Mouse (Mus musculus) brain, adult 2 months (tissue): ENCODE data around the gene Rap1a.
A peak's percentile ranks its signal among the peaks of the same experiment; 100 is the strongest.

Experiments used
- DNase-seq: peaks from one replicate; pipeline ENCODE4 v3.0.0; 2011; ENCODE audit warnings: low read depth, low spot score

The Rap1a gene

GRCm38 (mm10) chr3:105806519-105807249 is 5.5 kb upstream of the Rap1a start:
- peak; percentile 76 for DNase-seq

DNA sequence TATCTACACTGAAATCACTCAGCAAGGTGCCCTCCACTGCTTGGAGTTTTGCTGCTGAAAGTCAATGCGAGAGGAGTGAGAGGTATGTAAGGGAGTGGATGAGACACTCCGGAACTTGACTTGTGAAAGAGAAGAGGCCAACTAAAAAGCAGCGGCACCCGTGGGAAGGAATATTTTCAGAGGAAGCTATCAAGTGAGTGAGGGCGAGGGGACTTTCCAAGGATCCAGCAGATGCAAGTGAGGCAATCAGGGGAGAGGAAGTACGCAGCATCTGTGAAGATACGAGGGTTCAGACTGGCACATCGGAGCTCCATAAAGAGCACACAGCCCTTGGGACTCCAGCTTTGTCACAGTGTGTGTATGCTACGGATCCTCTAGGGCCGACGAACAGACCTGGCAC is 2.5 kb upstream of the Rap1a start:
- DNase-seq: no peak

- DNase-seq: peak; percentile 29
Measured at GRCm38 (mm10) chr3:105800675-105801190, 403 bp downstream of the Rap1a start.

DNA sequence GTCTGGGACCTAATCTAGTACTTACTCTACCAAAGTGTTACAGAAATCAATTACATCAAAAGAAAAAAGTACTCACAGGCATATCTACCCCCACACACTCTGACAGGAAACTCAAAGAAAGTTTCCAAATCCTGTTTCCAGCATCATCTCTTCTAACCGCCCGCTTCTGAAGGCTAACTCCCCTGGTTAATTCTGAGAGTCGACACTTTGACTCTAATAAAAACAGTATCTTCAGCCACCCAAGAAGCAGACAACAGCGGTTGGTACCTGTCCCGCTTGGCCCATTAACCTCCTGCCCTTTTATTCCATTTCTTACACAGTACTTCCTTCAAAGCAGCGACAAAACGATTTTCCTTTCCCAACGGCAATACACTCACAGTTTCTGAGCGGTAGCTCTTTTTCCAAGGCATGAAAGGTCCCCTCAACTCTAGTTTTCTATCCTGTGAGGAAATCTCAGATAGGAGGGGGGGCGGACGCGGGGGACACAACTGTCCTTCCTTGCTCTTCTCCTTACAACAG is 921 bp downstream of the Rap1a start:
- DNase-seq: no peak

DNA sequence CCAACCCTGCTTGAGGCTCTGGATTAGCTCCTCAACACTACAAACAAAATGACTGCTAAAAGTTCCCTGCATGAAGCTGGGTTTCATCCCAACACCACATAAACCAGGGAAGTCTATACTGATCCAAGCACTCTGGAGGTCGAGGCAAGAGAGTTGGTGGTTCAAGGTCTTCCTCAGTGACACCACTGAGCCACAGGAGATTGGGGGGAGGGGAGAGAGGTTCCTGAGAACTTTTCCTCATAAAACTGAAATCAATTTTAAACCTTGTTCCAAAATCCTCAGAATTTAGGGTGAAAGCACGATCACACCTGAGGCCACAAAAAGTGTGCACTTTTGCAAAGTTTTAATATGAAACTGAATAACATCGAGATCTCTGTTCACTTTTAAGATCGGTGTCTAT is 1.8 kb downstream of the Rap1a start:
- no peak for DNase-seq

- DNase-seq: no peak
Measured at GRCm38 (mm10) chr3:105798770-105799169, 2.4 kb downstream of the Rap1a start.

DNA sequence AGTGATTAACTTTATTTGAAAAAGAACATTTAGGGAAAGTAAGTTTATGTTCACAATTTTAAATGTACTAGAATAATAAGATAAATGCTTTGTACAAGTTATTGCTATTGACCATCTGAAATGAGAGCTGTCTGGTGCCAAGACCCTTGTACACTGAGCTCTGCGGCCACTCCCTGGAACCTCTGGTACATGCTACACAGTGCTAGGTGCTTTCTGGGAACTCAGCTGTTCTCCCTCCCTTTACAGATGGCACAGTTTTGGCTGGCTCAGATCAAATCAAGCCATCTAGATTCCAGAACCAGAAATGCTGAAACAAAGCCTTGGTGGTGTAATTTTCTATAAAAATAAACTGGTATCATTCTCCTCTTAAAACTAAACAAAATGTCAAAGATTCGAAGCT is 3.7 kb downstream of the Rap1a start:
- DNase-seq: peak; percentile 31

- DNase-seq: no peak
Measured at GRCm38 (mm10) chr3:105796761-105797160, 4.4 kb downstream of the Rap1a start.

- no peak for DNase-seq
Measured at GRCm38 (mm10) chr3:105794309-105794708, 6.8 kb downstream of the Rap1a start.

- DNase-seq: no peak
Measured at GRCm38 (mm10) chr3:105792309-105792708, 8.8 kb downstream of the Rap1a start.

- DNase-seq: no peak
Measured at GRCm38 (mm10) chr3:105791129-105791528, 10.0 kb downstream of the Rap1a start.

GRCm38 (mm10) chr3:105790338-105790737 is 10.8 kb downstream of the Rap1a start:
- no peak for DNase-seq

- no peak for DNase-seq
Measured at GRCm38 (mm10) chr3:105789776-105790175, 11.4 kb downstream of the Rap1a start.

DNA sequence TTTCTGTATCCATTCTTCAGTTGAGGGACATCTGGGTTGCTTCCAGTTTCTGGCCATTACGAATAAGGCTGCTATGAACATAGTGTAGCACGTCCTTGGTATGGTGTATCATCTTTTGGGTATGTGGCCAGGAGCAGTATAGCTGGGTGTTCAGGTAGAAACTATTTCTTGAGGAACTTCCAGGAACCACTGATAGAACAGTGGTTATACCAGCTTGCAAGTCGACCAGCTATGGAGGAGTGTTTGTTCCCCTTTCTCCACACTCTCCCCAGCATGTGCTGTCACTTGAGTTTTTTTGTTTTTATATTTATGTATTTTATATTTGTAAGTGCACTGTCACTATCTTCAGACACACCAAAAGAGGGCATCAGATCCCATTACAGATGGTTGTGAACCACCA is 13.8 kb downstream of the Rap1a start:
- no peak for DNase-seq

DNA sequence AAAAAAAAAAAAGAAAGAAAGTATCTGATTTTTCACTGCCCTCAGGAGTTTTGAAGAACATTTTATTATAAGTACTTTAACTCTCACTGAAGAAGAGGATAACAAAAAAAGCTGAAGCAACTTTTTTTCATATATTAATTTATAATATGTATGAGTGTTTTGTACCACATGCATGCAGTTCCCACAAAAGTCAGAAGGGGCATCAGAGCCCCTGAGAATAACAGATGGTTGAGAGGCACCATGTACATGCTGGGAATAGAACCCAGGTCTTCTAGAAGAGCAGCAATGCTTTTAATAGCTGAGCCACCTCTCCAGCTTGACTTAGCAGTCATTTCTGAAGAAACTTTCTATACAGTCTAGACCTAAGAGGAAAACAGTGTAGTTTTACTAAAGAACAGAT is 15.3 kb downstream of the Rap1a start:
- DNase-seq: no peak

GRCm38 (mm10) chr3:105783809-105784208 is 17.3 kb downstream of the Rap1a start:
- peak; percentile 65 for DNase-seq

DNA sequence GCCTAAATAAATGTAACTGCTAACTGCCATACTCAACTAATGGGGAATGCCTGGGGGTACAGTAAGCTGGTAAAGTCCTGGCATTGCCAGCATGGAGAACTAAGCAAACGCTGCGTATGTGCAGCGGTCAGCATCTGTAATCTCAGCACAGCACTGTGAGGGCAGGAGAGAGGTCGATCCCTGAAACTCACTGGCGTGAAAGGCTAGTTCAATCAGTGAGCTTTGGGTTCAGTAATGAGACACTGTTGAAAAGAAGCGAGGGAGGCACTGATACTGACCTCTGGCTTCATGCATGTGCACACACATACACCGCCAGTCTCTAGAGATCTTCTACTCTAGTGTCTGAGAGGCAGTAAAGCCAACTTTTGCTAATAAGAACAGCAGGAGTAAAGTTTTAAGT is 18.7 kb downstream of the Rap1a start:
- no peak for DNase-seq

DNA sequence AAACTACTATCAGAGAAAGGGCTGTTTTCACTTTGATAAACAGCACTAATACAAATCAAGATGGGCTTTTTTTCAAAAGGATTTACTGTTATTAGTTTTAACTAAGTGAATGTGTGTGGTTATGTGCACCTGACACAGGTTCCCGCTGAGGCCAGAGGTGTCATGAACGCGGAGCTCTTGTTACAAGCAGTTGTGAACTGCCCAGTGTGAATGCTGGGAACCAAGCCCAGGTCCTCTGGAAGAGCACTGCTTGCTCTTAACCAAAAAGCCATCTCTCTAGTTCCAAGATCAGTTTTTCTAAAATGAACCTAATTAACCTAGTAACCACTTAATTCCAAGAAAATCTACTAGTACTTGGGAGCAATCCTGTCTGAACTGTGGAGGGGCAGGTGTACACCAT is 23.1 kb downstream of the Rap1a start:
- DNase-seq: no peak

DNA sequence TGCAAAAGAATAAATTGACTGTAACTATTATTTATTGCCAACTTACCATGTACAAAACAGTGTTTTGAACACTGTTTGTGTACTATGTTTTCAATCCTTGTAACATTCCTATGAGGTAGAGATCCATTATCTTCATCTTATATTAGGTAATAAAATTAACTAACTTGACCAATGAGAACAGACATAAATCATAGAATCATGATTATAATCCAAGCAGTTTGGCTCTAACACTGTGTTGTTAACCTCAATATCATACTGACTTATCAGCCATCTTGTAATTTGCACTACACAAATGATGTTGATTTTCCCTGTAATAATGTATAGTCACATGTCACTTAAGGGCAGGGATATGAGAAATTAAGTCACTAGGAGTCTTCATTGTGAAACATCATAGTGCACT is 26.6 kb downstream of the Rap1a start:
- DNase-seq: no peak

DNA sequence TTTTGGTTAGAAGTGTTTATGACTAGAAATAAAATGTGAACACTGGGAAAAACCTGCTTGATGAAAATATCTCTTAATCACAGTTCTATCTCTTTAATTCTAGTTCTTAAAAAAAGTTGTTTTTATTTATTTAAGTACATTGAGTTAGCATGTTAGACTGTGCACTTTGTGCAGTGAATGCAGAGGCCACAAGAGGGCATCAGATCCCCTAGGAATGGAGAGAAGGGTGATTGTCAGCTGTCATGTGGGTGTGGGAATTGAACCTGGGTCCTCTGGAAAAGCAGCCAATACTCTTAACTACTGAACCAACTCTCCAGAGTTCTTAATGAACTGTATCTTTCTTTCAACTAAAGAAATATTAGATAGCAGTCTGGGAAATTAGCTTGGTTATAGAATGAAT is 29.6 kb downstream of the Rap1a start:
- DNase-seq: peak; percentile 27

DNA sequence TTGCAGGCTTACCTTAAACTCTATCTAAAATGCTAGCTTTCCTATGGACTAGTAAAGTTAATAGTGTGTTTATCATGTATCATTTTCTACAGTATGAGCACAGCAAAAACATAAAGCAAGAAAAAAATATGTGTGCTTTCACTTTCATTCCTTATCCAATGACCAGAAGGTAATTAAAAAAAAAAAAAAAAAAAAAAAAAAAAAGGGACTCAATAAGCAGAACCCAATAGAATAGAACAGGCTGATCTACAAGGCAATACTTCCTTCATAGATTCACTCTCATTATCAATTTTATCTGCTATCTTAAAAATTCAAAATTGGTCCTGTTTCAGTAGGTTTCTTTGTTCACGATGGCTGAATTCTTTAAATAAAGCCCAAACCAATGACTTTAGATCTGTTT is 30.3 kb downstream of the Rap1a start:
- no peak for DNase-seq

- no peak for DNase-seq
Measured at GRCm38 (mm10) chr3:105769380-105769779, 31.8 kb downstream of the Rap1a start.

DNA sequence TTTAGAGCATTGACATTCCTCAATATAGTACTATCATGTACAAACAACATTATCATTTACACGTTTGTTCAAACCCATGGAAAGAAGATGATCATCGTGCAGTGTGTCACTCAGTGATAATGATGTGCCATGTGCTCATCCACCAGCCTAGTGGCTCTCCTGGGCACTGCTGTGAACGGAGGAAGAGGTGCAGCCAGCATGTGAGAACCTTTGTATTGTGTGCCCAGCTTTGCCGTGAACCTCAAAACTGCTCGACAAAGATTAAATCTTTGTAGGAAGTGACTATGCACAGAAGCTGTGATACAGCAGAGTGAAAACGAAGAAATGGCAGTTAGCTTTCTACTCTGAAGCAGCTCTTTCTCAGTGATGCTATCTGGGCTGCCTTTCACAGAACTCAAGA is 32.6 kb downstream of the Rap1a start:
- DNase-seq: no peak
